Mouse (Mus musculus): ENCODE measurements around the gene Zmiz2. TPM values are rescaled to one million over a fixed set of nuclear protein-coding genes. Genes with fewer than 3 reads are reported as not detected.
"Not testable (repeated sequence)": the region's sequence is repeated elsewhere in the genome, so short reads cannot be mapped to it uniquely, and the experiment has no call there.

The Zmiz2 gene
- total RNA-seq, 1 experiment from 2014 or later = 14.8 TPM

DNA sequence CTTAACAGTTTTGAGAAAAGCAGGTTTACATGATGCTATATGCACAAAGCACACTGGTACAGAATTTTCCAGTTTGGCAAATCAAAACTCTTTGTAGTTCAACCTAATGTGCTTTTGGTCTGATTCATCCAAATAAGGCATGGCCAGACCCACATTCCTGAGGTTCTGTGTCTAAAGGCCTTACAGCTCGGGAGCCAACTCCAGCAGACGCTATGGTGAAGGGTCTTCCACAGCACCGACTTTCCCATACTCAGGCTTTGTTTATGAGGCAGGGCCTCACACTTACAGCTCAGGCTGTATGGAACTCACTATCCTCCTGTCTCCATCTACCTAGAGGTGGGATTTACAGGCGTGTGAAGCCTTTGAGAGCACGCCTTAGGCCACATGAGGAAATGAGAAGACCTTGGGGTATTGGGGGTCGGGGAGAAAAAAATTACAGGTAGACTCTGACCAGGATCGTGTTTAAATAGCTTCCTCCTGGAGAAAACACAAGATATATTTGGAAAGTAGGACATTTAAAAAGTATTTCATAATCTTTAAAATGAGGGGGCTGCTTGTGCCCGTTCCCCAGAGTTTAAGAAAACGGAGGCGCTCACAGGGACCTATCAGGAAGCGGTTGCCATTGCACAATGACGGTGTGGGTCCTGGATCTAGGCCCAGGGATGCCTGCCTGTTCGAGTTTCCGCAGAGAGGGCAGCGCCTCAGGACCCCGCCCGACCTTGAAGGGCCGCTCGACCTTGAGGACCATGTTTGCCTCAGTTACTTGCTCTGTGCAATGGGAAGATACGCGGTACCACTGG is 26.1 kb downstream of the Zmiz2 start, which contains the start of gene Ppia:
Ppia (plus strand) TSS at position 693 of the 800 bp plus-strand sequence.
- ATAC-seq (replicated peaks in 1 of 2; ENCODE audit: insufficient read depth in 1 of 2, low FRiP score in 2 of 2, low TSS enrichment in 1 of 2, low read depth in 1 of 2, poor library complexity in 2 of 2, severe bottlenecking in 2 of 2) = peak; percentile 61 to 63

DNA sequence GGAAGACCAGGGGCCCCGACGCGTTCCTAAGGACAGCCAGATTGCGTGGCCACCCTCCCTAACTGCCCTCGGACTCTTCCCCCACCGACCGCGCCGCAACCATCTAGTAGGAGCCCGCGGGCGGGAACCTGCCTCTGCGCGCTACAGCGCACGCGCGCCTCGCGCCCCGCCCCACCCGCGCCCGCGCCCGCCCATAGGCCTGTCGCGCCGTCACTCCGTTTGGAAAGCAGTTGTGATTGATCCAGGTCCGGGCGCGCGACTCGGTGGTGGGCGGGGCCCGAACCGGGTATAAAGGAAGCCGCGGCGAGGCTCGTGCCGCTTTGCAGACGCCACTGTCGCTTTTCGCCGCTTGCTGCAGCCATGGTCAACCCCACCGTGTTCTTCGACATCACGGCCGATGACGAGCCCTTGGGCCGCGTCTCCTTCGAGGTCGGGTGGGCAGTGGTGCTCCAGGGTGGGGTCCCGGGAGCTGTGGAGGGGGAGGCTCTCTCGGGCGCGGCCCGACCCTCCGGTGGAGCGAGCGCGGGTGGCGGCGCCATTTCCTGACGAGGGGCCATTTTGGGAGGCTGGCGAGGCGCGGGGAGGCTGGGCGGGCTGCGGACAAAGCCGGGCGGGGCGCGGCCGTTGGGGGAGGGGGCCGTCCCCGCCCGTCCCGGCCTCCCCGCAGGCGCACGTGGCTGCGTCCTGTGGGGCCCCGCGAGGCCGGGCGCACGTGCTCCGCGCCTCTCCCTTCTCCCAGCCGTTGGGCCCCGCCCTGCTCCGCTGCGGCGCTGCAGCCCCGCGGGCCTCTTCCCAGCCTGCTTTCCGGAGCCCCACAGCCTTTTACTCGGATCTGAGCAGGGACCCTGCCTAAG is 26.9 kb downstream of the Zmiz2 start:
- ATAC-seq (replicated peaks in 1 of 2; ENCODE audit: insufficient read depth in 1 of 2, low FRiP score in 2 of 2, low TSS enrichment in 1 of 2, low read depth in 1 of 2, poor library complexity in 2 of 2, severe bottlenecking in 2 of 2) = peak; percentile 72 to 79

DNA sequence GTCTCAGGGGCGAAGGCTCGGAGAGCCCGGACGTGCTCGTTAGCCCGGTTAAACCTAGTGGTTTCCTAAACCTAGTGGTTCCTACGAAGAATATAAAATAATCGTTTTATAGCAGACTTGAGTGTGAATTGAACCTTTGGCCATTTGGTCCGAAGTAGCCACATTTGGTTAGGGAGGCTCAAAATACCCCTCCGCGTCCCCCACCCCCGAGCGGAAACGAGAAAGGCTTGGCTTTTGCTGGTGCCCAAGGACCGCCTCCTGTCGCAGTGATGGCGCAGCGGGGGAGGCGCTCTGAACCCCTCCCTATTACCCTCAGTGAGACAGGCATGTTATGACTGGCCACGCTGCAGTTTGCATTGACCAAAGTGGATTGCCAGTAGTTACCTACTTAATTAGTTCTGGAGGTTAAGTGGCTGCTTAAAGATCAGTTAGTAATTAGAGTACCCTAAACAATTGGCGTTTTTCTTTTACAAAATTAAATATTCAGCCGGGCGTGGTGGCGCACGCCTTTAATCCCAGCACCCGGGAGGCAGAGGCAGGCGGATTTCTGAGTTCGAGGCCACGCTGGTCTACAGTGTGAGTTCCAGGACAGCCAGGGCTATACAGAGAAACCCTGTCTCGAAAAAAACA is 27.6 kb downstream of the Zmiz2 start:
- peak; percentile 39 to 55; a peak in 3 of 4 replicates for ATAC-seq (replicated peaks in 1 of 2; ENCODE audit: insufficient read depth in 1 of 2, low FRiP score in 2 of 2, low TSS enrichment in 1 of 2, low read depth in 1 of 2, poor library complexity in 2 of 2, severe bottlenecking in 2 of 2)

DNA sequence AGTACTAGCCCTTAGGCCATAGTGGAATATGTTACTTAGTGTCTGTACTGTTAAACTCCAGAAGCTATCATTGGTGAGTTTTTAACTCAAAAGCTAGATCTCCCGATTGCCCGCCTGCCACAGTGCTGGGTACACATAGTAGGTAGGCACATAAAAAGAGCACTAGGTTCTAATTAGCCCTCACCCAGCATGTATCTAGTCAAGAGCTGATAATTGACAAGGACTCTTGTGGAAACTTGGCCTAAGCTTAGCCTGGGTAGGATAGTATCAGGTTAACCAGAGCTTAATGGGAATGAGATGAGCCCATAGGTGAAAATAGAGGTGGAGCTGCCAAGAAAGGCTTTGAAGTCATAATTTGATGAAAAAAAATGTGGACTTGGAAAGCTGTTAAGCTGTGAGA is 28.2 kb downstream of the Zmiz2 start:
- no peak for ATAC-seq (replicated peaks in 1 of 2; ENCODE audit: insufficient read depth in 1 of 2, low FRiP score in 2 of 2, low TSS enrichment in 1 of 2, low read depth in 1 of 2, poor library complexity in 2 of 2, severe bottlenecking in 2 of 2)

DNA sequence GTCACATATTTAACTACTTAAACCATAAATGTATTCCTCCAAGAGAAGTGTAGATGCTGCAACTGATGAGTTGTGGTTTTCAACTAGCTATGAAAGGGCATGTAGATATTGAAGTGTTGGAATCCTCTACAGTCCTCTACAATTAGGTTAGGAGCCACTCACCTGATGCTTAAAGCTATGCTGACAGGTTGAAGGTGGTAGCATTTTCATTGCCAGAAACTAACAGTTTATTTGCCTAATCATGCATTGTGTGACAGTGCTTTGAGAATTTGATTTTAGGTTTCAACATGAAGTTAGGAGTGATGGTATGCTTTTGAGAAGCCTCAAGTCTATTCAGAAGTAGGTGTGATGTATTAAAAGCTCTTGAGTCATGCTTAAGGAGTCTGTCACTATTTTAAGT is 28.6 kb downstream of the Zmiz2 start:
- ATAC-seq (replicated peaks in 1 of 2; ENCODE audit: insufficient read depth in 1 of 2, low FRiP score in 2 of 2, low TSS enrichment in 1 of 2, low read depth in 1 of 2, poor library complexity in 2 of 2, severe bottlenecking in 2 of 2) = no peak

DNA sequence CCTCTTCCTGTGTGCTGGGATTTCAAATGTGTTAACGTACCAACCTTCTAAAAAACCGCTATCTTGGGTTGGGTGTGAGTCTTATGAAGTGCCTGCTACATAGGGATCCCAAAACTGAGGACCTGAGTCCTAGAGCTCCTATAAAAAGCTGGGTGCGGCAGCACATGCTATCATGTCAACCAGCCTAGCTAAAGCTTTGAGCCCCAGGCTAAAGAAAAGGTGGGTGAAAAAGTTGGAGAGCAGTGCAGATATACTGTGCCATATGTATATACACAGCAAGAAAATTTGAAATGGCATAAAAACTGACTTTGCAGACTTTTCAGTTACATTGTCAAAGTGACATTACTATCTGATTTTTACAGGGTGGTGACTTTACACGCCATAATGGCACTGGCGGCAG is 29.9 kb downstream of the Zmiz2 start:
- ATAC-seq (replicated peaks in 1 of 2; ENCODE audit: insufficient read depth in 1 of 2, low FRiP score in 2 of 2, low TSS enrichment in 1 of 2, low read depth in 1 of 2, poor library complexity in 2 of 2, severe bottlenecking in 2 of 2) = no peak

DNA sequence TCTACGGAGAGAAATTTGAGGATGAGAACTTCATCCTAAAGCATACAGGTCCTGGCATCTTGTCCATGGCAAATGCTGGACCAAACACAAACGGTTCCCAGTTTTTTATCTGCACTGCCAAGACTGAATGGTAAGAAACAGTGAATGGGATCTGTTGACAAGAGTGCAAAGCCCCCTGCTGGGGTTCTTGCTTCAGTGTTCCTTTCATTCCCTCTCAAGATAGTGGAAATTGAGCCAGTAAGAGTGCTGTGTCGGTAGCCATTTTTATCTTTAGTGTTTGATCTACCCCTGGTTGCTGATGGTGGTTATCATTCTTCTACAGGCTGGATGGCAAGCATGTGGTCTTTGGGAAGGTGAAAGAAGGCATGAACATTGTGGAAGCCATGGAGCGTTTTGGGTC is 30.3 kb downstream of the Zmiz2 start:
- not testable (repeated sequence) for ATAC-seq (replicated peaks in 1 of 2; ENCODE audit: insufficient read depth in 1 of 2, low FRiP score in 2 of 2, low TSS enrichment in 1 of 2, low read depth in 1 of 2, poor library complexity in 2 of 2, severe bottlenecking in 2 of 2)

DNA sequence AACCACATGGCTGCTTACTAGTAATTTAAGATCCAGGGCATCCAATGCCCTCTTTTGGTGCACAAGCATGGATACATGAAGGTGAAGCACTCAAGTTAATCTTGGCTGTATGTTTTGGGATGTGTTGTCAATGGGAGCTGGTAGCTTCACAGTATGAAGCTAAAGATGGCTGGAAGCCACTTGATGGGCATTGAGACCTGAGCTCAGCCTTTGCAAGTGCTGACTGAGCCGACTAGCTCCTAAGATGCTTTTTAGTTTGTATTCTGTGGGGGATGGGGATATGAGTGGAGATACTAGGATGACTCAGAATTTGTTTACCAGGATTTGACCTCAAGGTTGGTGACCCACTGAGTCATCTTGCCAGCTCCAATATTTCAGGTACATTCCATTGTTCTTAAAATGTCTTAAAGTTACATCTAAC is 31.4 kb downstream of the Zmiz2 start:
- ATAC-seq (replicated peaks in 1 of 2; ENCODE audit: insufficient read depth in 1 of 2, low FRiP score in 2 of 2, low TSS enrichment in 1 of 2, low read depth in 1 of 2, poor library complexity in 2 of 2, severe bottlenecking in 2 of 2) = no peak

DNA sequence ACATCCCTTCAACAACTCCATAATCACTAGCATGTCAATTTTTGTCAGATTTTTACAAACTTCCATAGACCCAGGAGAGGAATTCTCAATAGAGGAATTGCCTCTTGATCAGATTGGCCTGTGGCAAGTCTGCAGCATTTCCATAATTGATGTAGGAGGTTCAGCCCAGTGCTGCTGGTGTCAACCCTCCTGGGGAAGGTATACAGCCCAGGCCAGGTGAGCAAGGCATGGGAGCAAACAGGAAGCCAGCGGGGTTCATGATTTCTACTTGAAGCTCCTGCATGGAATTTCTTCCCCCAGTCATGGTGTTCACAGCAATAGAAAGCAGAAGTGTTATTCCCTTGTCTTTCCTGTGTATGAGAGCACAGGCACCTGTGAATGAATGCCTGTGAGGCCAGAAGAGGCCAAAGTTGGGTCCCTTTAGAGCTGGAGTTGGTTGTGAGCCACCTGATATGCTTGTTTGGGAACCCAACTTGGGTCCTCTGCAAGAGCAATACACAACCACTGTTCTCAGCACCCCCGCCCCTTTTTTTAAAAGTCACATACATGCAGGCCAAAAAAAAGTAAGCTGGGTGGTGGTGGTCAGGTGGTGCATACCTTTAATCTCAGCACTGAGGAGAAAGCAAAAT is 32.0 kb downstream of the Zmiz2 start:
- no peak for ATAC-seq (replicated peaks in 1 of 2; ENCODE audit: insufficient read depth in 1 of 2, low FRiP score in 2 of 2, low TSS enrichment in 1 of 2, low read depth in 1 of 2, poor library complexity in 2 of 2, severe bottlenecking in 2 of 2)

DNA sequence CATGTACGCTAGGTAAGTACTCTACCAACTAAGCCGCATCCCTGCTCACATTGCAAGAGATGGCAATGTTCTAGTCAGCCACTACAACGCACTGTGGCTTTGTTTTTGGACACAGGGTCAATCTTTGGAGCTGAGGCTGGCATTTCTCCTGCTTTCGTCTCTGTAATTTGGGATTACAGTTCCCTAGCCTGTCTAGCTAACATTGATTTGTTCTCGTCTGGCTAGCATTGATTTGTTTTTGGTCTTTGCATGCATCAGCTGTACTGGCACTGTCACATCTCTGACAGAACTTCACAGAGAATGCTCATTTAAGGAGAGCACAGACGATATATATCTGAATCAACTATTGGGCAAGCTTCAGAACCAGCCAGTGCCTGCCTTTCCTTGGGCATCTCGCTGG is 41.3 kb downstream of the Zmiz2 start:
- ATAC-seq (replicated peaks in 1 of 2; ENCODE audit: insufficient read depth in 1 of 2, low FRiP score in 2 of 2, low TSS enrichment in 1 of 2, low read depth in 1 of 2, poor library complexity in 2 of 2, severe bottlenecking in 2 of 2) = no peak

DNA sequence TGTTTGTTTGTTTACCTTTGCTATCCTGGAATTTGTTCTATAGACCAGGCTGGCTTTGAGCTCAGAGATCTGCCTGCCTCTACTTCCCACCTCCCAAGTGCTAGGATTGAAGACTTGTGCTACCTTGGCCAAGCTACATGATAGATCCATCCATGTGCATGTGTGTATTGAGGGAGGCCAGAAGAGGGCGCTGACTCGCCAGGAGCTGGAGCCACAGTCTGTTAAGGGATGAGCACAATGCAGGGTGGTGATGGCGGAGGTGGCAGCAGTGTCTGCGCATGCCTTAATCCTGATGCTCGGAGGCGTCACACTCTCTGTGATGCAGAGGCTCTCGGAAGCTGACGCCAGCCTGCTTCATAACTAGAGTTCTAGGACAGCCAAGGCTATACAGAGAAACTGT is 47.6 kb downstream of the Zmiz2 start:
- peak; percentile 42 to 75; a peak in 2 of 4 replicates for ATAC-seq (replicated peaks in 1 of 2; ENCODE audit: insufficient read depth in 1 of 2, low FRiP score in 2 of 2, low TSS enrichment in 1 of 2, low read depth in 1 of 2, poor library complexity in 2 of 2, severe bottlenecking in 2 of 2)

DNA sequence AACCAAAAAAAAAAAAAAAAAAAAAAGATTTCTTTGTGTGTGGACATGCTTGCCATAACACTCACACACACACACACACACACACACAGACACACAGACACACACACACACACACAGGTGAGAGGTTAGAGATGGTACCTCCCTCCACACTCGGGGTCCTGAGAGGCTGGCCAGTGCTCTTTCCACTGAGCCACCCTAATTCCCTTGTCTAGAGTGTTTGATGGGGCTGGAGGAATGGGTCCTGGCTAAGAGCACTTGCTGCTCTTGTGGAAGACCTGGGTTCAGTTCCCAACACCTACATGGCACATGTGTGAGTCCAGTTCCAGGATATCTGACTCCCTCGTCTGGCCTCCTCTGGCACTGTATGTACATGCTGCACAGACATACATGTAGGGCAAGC is 48.8 kb downstream of the Zmiz2 start:
- no peak for ATAC-seq (replicated peaks in 1 of 2; ENCODE audit: insufficient read depth in 1 of 2, low FRiP score in 2 of 2, low TSS enrichment in 1 of 2, low read depth in 1 of 2, poor library complexity in 2 of 2, severe bottlenecking in 2 of 2)

DNA sequence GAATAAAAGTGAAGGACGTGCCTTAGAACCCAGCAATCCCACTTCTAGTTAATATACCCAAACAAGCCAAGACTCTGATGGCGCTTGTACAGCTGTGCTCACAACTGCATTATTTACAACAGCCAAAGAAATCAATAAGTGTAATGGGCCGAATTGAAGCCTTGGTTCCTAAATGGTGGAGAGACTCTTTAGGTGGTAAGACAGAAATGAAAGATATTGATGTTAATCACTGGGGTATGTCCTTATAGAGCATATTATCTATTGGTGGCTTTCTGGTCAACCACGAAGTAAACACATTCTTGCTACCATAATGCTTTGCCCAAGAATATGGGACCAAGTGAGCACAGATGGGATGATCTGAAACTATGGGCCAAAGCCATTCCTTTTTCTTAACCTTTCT is 51.3 kb downstream of the Zmiz2 start:
- no peak for ATAC-seq (replicated peaks in 1 of 2; ENCODE audit: insufficient read depth in 1 of 2, low FRiP score in 2 of 2, low TSS enrichment in 1 of 2, low read depth in 1 of 2, poor library complexity in 2 of 2, severe bottlenecking in 2 of 2)

DNA sequence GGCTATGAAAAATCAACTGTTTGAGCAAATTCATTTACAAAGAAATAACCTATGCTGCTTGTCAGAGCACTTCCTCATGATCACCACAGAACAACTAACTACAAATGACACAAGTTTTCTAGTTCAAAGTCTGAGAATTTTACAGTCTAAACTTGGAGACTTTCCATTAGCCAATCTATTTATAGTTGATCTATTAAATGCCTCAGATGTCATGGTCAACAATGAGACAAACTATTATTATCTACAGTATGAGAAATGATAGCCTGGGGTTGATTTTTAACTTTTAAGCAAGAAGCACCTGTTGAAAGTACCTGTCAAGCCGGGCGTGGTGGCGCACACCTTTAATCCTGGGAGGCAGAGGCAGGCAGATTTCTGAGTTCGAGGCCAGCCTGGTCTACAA is 53.7 kb downstream of the Zmiz2 start:
- ATAC-seq (replicated peaks in 1 of 2; ENCODE audit: insufficient read depth in 1 of 2, low FRiP score in 2 of 2, low TSS enrichment in 1 of 2, low read depth in 1 of 2, poor library complexity in 2 of 2, severe bottlenecking in 2 of 2) = no peak

DNA sequence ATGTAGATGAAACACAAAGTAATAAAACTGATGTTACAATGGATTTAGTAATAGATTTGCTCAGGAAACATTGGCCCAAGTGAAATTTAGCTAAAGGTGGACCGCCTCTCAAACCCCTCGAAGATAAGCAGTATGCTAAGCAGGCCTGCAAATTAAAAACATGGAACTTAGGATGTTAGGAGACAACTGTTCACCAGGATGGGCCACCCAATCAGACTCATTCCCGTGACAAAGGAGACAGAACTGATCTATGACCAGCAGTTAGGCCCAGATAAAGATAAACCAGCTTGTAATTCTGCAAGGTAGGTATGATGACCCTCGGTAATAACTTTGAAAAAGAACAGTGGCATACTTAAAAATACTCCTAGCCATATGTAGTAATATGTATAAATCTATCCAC is 54.2 kb downstream of the Zmiz2 start:
- no peak for ATAC-seq (replicated peaks in 1 of 2; ENCODE audit: insufficient read depth in 1 of 2, low FRiP score in 2 of 2, low TSS enrichment in 1 of 2, low read depth in 1 of 2, poor library complexity in 2 of 2, severe bottlenecking in 2 of 2)

DNA sequence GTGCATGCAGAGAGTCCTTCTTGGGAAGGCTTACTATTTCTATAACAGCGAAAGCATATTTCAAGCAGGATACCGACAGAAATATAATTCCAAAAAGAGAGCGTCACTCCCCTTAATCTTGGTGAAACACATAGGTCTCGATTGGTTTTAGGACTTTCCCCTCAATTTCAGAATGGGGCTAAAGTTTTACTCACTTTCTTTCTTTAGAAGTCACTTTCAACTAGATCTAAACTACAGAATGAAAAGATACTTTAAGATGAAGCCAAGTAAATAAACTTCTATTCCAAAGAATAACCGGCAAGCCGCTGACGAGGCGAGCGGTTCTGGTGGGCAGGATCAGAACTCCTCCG is 54.8 kb downstream of the Zmiz2 start:
- no peak for ATAC-seq (replicated peaks in 1 of 2; ENCODE audit: insufficient read depth in 1 of 2, low FRiP score in 2 of 2, low TSS enrichment in 1 of 2, low read depth in 1 of 2, poor library complexity in 2 of 2, severe bottlenecking in 2 of 2)

DNA sequence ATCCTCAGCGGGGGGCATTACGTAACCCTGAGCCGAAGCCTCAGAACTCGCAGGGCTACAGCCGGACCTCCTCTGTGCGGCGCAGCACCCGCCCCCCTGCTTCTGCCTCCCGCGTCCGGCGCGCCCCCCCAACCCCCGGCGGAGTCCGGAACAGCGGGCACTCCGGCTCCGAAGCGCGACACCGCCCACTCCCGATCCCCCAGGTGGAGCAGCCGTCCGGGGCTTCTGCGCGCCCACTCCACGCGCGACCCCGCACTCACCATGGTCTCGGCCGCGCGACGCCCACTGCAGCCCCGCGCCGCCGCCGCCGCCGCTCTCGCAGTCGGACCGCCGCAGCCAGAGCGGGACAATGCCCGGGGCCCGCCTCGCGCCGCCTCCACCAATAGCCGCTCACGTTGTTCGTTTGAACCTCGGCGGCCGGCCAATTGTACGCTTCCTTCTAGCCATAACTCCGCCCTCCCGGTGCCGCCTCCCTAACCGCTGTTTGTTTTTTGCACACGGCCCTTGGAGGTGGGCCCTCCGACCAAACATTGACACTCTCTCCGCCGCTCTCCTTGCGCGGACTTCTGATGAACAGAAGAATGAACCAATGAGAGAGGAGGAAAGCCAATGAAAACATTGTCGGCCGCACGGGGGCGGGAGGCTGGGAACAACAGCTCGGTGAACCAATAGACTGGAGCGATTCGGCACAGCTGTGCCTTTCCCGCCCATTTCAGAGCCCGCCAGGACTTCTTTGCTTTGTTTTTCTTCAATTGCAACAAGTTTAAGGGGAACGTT is 55.4 kb downstream of the Zmiz2 start, which contains the start of gene H2afv:
H2afv (minus strand) TSS at position 367 of the 777 bp plus-strand sequence.
- peak; percentile 99 for ATAC-seq (replicated peaks in 1 of 2; ENCODE audit: insufficient read depth in 1 of 2, low FRiP score in 2 of 2, low TSS enrichment in 1 of 2, low read depth in 1 of 2, poor library complexity in 2 of 2, severe bottlenecking in 2 of 2)

Data from hematopoietic stem cell, adult 5-6 weeks (primary cell).